Mouse (Mus musculus) stomach, postnatal 0 days (tissue): ENCODE measurements at regions not wholly inside any gene's neighbourhood (a gene's known extent, or its start where the extent isn't known, plus 50 kb on each side); places are given as distances from the start of the nearest gene placed in this dataset.

Source experiments
- CTCF ChIP-seq: IDR thresholded peaks from 2 replicates; pipeline ENCODE4 v1.5.1; 2016; ENCODE audit warnings: antibody characterized with exemption, low read depth, mild to moderate bottlenecking, moderate library complexity
- EP300 ChIP-seq: optimal IDR thresholded peaks from 2 replicates; pipeline ENCODE3; 2016; ENCODE audit warnings: antibody characterized with exemption

DNA sequence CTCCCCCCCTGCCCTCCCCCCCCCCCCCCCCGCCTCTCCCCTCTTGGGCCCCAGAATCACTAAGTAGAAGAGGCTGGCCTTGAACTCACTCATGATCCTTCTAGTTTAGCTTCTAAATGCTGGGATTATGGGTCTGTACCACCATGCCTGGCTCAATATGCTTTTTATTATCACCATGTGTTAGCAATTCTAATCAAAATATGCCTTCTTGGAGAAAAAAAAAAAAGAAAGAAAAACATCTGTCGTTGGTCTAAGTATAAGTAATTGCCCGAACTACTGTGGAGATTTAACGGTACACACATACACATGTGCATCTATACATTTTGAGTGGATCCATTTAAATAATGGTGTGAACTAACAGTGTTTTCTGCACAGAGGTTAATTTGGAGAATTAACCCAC, 80.4 kb upstream of the Max start:
- TF ChIP-seq CTCF (no peak), EP300 (no peak)
